Mouse (Mus musculus) forebrain, postnatal 0 days (tissue): Measurements from ENCODE around the gene Prr15l. TPM values are rescaled to one million over a fixed set of nuclear protein-coding genes. Genes with fewer than 3 reads are reported as not detected.

Experiments
- ATAC-seq: fragments of 200-750 bp; cut with Nextera tagmentation; 2 replicates; pipeline ENCODE4 v1.8.0; 2017; ENCODE audit warnings: mild to moderate bottlenecking, moderate library complexity
- DNase-seq: peaks from one replicate; pipeline ENCODE4 v3.0.0-alpha.2; 2015
- H3K27ac ChIP-seq: fragments of 300-500 bp; sonication (generic); 2 replicates; pipeline ENCODE4 v1.5.1; 2014; ENCODE audit warnings: low read depth, mild to moderate bottlenecking, antibody characterized with exemption, low read length, moderate library complexity, mixed read lengths
- H3K27me3 ChIP-seq: fragments of 300-500 bp; sonication (generic); 2 replicates; pipeline ENCODE4 v1.6.1; 2014; ENCODE audit warnings: mild to moderate bottlenecking, low read length, mixed read lengths; ENCODE audit not compliant: insufficient read depth
- H3K36me3 ChIP-seq: fragments of 300-500 bp; sonication (generic); 2 replicates; pipeline ENCODE4 v1.6.1; 2014; ENCODE audit warnings: mild to moderate bottlenecking, moderate library complexity; ENCODE audit not compliant: insufficient read depth
- H3K4me1 ChIP-seq: fragments of 300-500 bp; sonication (generic); 2 replicates; pipeline ENCODE4 v1.6.1; 2014; ENCODE audit warnings: antibody characterized with exemption; ENCODE audit not compliant: insufficient read depth
- H3K4me2 ChIP-seq: fragments of 300-500 bp; sonication (generic); 2 replicates; pipeline ENCODE4 v1.6.1; 2014; ENCODE audit warnings: low read depth, mild to moderate bottlenecking, moderate library complexity
- H3K4me3 ChIP-seq: fragments of 300-500 bp; sonication (generic); 2 replicates; pipeline ENCODE4 v1.5.1; 2014; ENCODE audit warnings: low read depth, low read length, mixed read lengths
- H3K9ac ChIP-seq: fragments of 300-500 bp; sonication (generic); 2 replicates; pipeline ENCODE4 v1.6.1; 2014; ENCODE audit warnings: mild to moderate bottlenecking
- H3K9me3 ChIP-seq: fragments of 300-500 bp; sonication (generic); 2 replicates; pipeline ENCODE4 v1.6.1; 2016; ENCODE audit warnings: low read length
- CTCF ChIP-seq: sonication (generic); IDR thresholded peaks from 2 replicates; pipeline ENCODE4 v1.5.1; 2016; ENCODE audit warnings: antibody characterized with exemption, control low read depth, low read depth
- WGBS: fragments of 180-500 bp; shearing (Covaris S2); extraction: QIAGEN DNeasy Blood & Tissue Kit; methylation state at CpG from one replicate; pipeline ENCODE4 v1.1.7; 2014; 5-methylcytosine and 5-hydroxymethylcytosine counted together
- polyA plus RNA-seq: library from polyadenylated mRNA; unstranded; fragments of >200 nt; fragmentation: Nextera tagmentation; extraction: Ambion mirVana; gene quantifications from 2 replicates; pipeline ENCODE4 v1.2.1, GENCODE M21; 2015
- total RNA-seq: library from RNA; depleted of rRNA; stranded (reverse); fragments of >200 nt; gene quantifications from 2 replicates; pipeline ENCODE4 v1.2.3, GENCODE M21; 2014

Prr15l gene
- total and polyA plus RNA-seq, 2 experiments from 2014 or later = 0.11 TPM; not detected in 1

DNA sequence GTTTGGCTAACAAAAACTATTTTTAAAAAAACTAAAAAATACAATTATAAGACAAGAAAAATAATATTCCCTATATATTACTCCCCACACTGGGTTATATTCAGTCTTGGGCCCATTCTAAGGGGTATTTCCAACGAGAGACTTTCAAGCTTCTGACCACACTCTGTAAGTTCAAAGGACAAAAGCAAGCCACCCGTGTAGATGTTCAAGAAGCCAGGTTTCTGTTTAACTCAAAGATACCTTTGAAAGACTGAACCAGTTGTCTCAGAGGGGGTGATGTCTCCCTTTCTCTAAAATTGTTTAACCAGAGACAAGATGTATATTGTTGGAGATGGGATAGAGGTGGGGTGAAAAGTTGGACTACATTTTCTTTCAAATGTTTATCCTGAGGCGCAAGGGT is 38.3 kb downstream of the Prr15l start:
- no peak overlapping the region for H3K27ac ChIP-seq
- no peak for TF ChIP-seq CTCF
- no peak overlapping the region for H3K4me2 ChIP-seq
- ATAC-seq (no peak), DNase-seq (no peak)
- H3K4me3 ChIP-seq = no peak overlapping the region
- H3K9me3 ChIP-seq = no peaks in the 10 kb centered on the region
- no peaks in the 10 kb centered on the region for H3K27me3 ChIP-seq
- peaks cover 10% of the 10 kb centered on the region for H3K36me3 ChIP-seq
- H3K9ac ChIP-seq = no peak overlapping the region
- no peaks in the 10 kb centered on the region for H3K4me1 ChIP-seq
- WGBS = 90% methylated on average over 3 of the region's 3 CpGs

DNA sequence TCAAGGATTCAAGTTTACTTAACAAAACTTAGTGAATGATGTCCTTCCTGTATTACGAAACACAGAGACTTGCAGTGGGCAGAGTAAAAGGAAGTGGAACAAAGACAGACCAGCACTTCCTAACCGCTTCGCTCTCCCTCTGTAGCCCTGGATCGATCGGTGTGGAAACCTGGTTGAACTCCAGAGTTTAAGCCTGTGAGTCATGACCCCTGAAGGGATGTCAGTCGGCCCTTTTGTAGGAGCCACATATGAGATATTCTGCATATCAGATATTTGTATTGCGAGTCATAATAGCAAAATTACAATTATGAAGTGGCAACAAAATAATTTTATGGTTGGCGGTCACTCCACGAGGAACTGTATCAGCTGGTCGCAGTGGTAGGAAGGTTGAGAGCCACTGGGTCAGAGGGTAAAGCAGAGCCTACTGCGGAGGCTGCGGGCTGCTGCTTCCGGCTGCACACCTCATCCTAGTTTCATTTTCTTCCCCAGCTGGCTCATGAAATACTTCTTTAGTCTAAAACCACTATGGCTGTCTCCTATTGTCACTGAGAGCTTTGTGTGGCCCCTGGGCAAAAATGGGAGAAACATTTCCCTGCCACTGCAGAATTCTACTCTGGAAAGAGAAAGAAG is 39.1 kb downstream of the Prr15l start:
- H3K9me3 ChIP-seq = no peaks in the 10 kb centered on the region
- no peak for ATAC-seq
- WGBS = 92% methylated on average over 13 of the region's 13 CpGs

DNA sequence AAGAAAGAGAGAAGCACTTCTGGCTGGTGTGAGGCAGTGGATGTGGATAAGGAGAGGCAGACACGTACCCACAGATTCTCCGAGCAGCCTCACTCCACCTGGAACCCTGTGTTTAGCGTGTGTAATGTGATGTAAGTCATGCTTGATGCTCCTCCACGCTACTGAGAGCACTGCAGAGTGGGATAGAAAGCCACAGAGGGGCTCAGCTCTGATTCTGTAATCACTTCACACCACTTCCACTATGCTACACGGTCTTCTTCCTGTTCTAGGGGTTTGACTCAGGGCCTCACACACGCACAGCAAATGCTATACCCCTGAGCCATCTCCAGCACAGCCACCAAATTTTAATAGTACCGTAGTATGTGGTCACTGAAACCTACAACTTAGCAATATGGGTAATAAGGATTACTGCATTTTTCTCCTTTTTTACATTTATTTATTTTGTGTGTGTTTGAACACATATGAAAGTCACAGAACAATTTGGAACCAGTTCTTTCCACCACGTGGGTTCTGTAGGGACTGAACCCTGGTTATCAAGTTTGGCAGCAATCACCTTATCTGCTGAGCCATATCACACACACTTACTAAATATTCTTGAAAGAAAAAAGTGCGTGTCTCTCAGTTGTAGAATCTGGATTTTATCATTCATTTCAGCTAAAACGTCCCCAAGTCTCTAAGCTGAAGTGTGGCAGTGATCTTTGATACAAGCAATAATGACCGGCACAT is 39.8 kb downstream of the Prr15l start:
- Histone ChIP-seq H3K36me3 (no peaks in the 10 kb centered on the region), H3K9me3 (no peaks in the 10 kb centered on the region), H3K27me3 (no peaks in the 10 kb centered on the region), H3K4me1 (peaks cover 4% of the 10 kb centered on the region; the same call in 1 of the 2 replicates), H3K4me2 (no peak overlapping the region), H3K9ac (no peak overlapping the region), H3K4me3 (no peak overlapping the region), H3K27ac (no peak overlapping the region)
- no peak for DNase-seq
- no peak for TF ChIP-seq CTCF
- ATAC-seq = no peak
- 88% methylated on average over 11 of the region's 11 CpGs for WGBS

More for the DNA sequence above, 39.1 kb downstream of the Prr15l start:
- no peaks in the 10 kb centered on the region for H3K27me3 ChIP-seq
- H3K27ac ChIP-seq = no peak overlapping the region
- DNase-seq = no peak
- no peaks in the 10 kb centered on the region for H3K4me1 ChIP-seq
- TF ChIP-seq CTCF = no peak
- 0 out of 2 replicates have a peak, but pooled peaks cover 1% of the 10 kb centered on the region for H3K36me3 ChIP-seq
- H3K4me2 ChIP-seq = no peak overlapping the region
- no peak overlapping the region for H3K4me3 ChIP-seq
- no peak overlapping the region for H3K9ac ChIP-seq

DNA sequence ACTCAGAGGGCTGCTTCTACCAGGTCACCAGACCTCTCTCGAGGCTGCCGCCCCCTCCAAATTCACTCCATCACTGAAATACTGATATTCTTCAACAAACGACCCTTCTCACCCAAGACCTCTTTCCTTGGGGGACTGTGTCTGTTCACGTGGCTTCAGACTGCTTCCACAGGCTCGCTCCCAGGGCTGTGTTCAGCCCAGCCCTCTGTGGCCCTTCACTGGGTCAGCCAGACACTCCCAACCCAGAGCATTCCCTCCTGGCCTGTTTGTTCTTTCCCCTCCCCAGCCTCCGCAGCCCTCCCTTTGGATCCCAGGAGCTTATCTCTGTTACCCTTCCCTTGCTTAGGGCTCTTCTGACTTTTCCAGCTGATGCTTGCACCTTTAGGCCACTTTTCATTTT is 40.6 kb downstream of the Prr15l start:
- H3K27ac ChIP-seq = no peak overlapping the region
- ATAC-seq (no peak), DNase-seq (no peak)
- no peak for TF ChIP-seq CTCF
- H3K27me3 ChIP-seq = no peaks in the 10 kb centered on the region
- WGBS = 69% methylated on average over 6 of the region's 6 CpGs
- no peak overlapping the region for H3K4me2 ChIP-seq
- H3K9ac ChIP-seq = no peak overlapping the region
- H3K36me3 ChIP-seq = no peaks in the 10 kb centered on the region
- H3K9me3 ChIP-seq = no peaks in the 10 kb centered on the region
- H3K4me3 ChIP-seq = no peak overlapping the region
- peaks cover 4% of the 10 kb centered on the region; the same call in 1 of the 2 replicates for H3K4me1 ChIP-seq

DNA sequence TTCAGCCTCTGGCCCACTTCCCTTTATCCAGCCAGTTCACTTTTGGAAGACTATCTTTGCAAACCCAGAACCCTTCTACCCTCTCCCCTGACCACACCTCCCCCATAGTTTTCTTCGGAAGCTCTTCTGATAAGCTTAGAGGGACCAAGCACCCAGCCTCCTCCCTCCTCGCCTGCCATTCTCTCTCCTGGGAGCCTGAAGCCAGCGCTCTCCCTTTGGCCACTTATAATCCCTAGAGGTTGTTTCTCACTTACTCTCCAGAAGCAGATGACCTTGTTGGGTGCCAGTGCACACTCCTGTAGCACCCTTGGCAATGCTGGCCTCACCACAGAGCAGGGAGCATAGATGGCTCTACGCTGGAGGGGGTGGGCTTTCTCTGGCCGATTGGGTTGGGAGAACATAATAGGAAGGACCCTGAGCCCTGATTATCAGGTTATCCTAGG is 41.4 kb downstream of the Prr15l start:
- peaks cover 4% of the 10 kb centered on the region; the same call in 1 of the 2 replicates for H3K4me1 ChIP-seq
- DNase-seq (no peak), ATAC-seq (no peak)
- H3K4me3 ChIP-seq = no peak overlapping the region
- TF ChIP-seq CTCF = no peak
- no peak overlapping the region for H3K9ac ChIP-seq
- no peak overlapping the region for H3K4me2 ChIP-seq
- WGBS = 77% methylated on average over 5 of the region's 5 CpGs
- H3K27me3 ChIP-seq = no peaks in the 10 kb centered on the region
- peak overlapping the region; percentile 41; the same call in 1 of the 2 replicates for H3K27ac ChIP-seq
- no peaks in the 10 kb centered on the region for H3K9me3 ChIP-seq
- H3K36me3 ChIP-seq = no peaks in the 10 kb centered on the region

DNA sequence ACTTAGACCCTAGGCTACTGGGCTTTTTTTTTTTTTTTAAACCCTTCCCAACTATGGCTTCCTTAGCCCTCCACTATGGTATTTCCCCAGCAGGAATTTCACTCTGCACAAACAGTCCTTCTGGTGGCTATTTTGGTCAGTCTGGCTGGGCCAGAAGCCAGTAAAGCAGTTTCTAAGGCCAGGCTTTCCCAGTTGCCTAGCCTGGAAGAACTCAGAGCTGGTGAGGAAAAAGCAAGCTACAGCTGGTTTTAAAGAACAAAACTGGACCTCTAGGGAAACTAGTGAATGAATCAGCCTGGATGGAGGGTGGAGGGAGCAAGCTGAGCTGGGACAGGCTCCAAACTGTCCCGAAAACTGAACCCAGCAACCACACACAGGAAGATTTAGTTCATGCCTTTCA is 41.8 kb downstream of the Prr15l start:
- peak; percentile 55 for ATAC-seq
- 62% methylated on average over 1 of the region's 1 CpGs for WGBS
- Histone ChIP-seq H3K4me1 (peaks cover 4% of the 10 kb centered on the region; the same call in 1 of the 2 replicates), H3K4me3 (no peak overlapping the region), H3K36me3 (no peaks in the 10 kb centered on the region), H3K9me3 (no peaks in the 10 kb centered on the region), H3K4me2 (no peak overlapping the region), H3K9ac (no peak overlapping the region), H3K27me3 (no peaks in the 10 kb centered on the region), H3K27ac (peak overlapping the region; percentile 41; the same call in 1 of the 2 replicates)
- TF ChIP-seq CTCF = no peak
- DNase-seq = peak; percentile 25

DNA sequence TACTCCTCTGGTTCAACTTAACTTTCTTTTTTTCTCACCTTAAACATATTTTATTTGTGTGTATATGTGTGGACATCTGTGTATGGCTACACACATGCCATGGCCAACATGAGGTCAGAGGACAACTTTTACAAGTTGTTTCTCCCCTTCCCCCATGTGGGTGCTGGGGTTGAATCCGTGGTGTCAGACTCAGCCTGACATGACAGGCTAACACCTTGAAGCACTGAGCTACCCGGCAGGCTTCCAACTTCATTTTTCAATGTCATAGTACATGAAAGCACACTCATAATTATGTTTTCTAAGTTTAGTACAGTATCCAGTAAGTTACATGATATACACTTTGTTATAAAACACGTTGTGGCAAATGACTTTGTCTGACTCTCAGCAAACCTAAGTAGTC is 42.4 kb downstream of the Prr15l start:
- Histone ChIP-seq H3K36me3 (no peaks in the 10 kb centered on the region), H3K27ac (peak overlapping the region; percentile 29; the same call in 1 of the 2 replicates), H3K4me1 (peaks cover 4% of the 10 kb centered on the region; the same call in 1 of the 2 replicates), H3K27me3 (no peaks in the 10 kb centered on the region), H3K4me2 (no peak overlapping the region), H3K9ac (no peak overlapping the region), H3K9me3 (no peaks in the 10 kb centered on the region), H3K4me3 (no peak overlapping the region)
- no peak for ATAC-seq
- DNase-seq = no peak
- no peak for TF ChIP-seq CTCF
- WGBS = 84% methylated on average over 3 of the region's 3 CpGs
